Mouse (Mus musculus) c-Kit-positive CD71-positive TER-119-negative erythroid progenitor cells, embryonic 14.5 days (primary cell): ENCODE results near the gene Lipt1.

ENCODE experiments used
- DNase-seq: peaks from one replicate; pipeline ENCODE4 v3.0.0-alpha.2; 2013; ENCODE audit warnings: low read depth

Gene Lipt1

GRCm38 (mm10) chr1:37899816-37900215 is 28.3 kb downstream of the Lipt1 start:
- DNase-seq = no peak

- DNase-seq = no peak
These were observed 28.8 kb downstream of the Lipt1 start for GRCm38 (mm10) chr1:37900288-37900687.

- DNase-seq = peak; percentile 24
These were observed 31.6 kb downstream of the Lipt1 start for GRCm38 (mm10) chr1:37903178-37903577.

GRCm38 (mm10) chr1:37912751-37913150 is 41.2 kb downstream of the Lipt1 start:
- DNase-seq = no peak

- no peak for DNase-seq
These were observed 44.9 kb downstream of the Lipt1 start, which contains the start of gene Lyg2 for GRCm38 (mm10) chr1:37916393-37916792. TSS of gene Lyg2 (minus strand) at chr1:37916493.

GRCm38 (mm10) chr1:37917666-37918065 is 46.1 kb downstream of the Lipt1 start:
- DNase-seq = no peak

- DNase-seq = no peak
These were observed 46.6 kb downstream of the Lipt1 start for GRCm38 (mm10) chr1:37918096-37918495.

GRCm38 (mm10) chr1:37922536-37922935 is 51.0 kb downstream of the Lipt1 start:
- no peak for DNase-seq
